Mouse (Mus musculus) midbrain, embryonic 10.5 days (tissue): ENCODE data around the gene Lats1. TPM values are rescaled to one million over a fixed set of nuclear protein-coding genes. Genes with fewer than 3 reads are reported as not detected.
"Not testable (repeated sequence)": the region's sequence is repeated elsewhere in the genome, so short reads cannot be mapped to it uniquely, and the experiment has no call there.

ENCODE experiments used
- DNase-seq: peaks from one replicate; pipeline ENCODE4 v3.0.0-alpha.2; 2017; ENCODE audit warnings: low spot score
- H3K27ac ChIP-seq: fragments of 300-500 bp; sonication (generic); replicated peaks from 2 replicates; pipeline ENCODE4 v1.5.1; 2016; ENCODE audit warnings: mild to moderate bottlenecking
- H3K27me3 ChIP-seq: fragments of 300-500 bp; sonication (generic); 2 replicates; pipeline ENCODE4 v1.6.1; 2016; ENCODE audit warnings: low read depth, mild to moderate bottlenecking; ENCODE audit not compliant: poor library complexity, severe bottlenecking
- H3K36me3 ChIP-seq: fragments of 300-500 bp; sonication (generic); 2 replicates; pipeline ENCODE4 v1.6.1; 2016; ENCODE audit warnings: mild to moderate bottlenecking, moderate library complexity
- H3K4me1 ChIP-seq: fragments of 300-500 bp; sonication (generic); 2 replicates; pipeline ENCODE4 v1.6.1; 2016
- H3K4me3 ChIP-seq: fragments of 300-500 bp; sonication (generic); 2 replicates; pipeline ENCODE4 v1.5.1; 2016; ENCODE audit warnings: mild to moderate bottlenecking, moderate library complexity
- H3K9me3 ChIP-seq: fragments of 300-500 bp; sonication (generic); replicated peaks from 2 replicates; pipeline ENCODE4 v1.6.1; 2016; ENCODE audit warnings: mild to moderate bottlenecking
- WGBS: fragments of 180-500 bp; shearing (Covaris S2); methylation state at CpG from one replicate; pipeline ENCODE4 v1.1.7; 2016; 5-methylcytosine and 5-hydroxymethylcytosine counted together
- polyA plus RNA-seq: library from polyadenylated mRNA; unstranded; fragments of >200 nt; fragmentation: Nextera tagmentation; extraction: Ambion mirVana; gene quantifications from 2 replicates; pipeline ENCODE4 v1.2.1, GENCODE M21; 2016

Gene Lats1
- polyA plus RNA-seq, 1 experiment from 2014 or later = 8.4 TPM

DNA sequence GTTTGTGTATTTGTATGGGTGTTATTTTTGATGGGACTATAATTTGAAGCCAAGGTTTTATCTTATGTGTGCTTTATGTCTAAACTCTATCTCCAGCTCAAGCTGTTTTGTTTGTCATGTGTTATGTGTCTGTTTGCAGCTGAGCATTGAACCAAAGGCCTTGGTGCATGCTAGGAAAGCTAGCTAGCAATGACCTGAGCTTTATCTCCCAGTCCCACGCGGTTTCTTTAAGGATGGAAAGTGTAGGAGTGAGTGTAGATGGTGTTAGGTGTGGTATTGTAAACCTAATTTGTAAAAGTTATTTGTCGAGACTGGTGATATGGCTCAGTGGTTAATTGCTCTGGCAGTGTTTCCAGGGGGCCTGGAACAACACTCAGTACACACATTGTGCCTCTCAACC, 56.9 kb downstream of the Lats1 start:
- H3K9me3 ChIP-seq = no peaks in the 10 kb centered on the region
- peaks cover 21% of the 10 kb centered on the region for H3K36me3 ChIP-seq
- no peaks in the 10 kb centered on the region for H3K4me1 ChIP-seq
- 80% methylated on average over 3 of the region's 3 CpGs for WGBS
- H3K27ac ChIP-seq = no peak overlapping the region
- H3K27me3 ChIP-seq = no peaks in the 10 kb centered on the region
- no peak overlapping the region for H3K4me3 ChIP-seq
- no peak for DNase-seq

DNA sequence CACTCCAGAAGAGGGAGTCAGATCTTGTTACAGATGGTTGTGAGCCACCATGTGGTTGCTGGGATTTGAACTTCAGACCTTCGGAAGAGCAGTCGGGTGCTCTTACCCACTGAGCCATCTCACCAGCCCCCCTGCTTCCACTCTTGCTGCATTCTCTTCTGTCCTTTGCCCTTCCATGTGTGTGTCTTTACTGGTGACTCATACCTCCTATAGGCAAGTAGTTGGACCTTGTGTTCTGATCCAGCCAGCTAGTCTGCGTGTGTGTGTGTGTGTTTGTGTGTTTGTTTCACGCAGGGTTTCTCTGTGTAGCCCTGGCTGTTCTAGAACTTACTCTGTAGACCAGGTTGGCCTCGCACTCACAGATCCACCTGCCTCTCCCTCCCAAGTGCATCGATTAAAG, 64.5 kb downstream of the Lats1 start:
- not testable (repeated sequence) for H3K27ac ChIP-seq, H3K4me3 ChIP-seq, H3K27me3 ChIP-seq, DNase-seq, H3K4me1 ChIP-seq, H3K9me3 ChIP-seq
- WGBS = 97% methylated on average over 6 of the region's 6 CpGs
- peaks cover 83% of the 10 kb centered on the region for H3K36me3 ChIP-seq

DNA sequence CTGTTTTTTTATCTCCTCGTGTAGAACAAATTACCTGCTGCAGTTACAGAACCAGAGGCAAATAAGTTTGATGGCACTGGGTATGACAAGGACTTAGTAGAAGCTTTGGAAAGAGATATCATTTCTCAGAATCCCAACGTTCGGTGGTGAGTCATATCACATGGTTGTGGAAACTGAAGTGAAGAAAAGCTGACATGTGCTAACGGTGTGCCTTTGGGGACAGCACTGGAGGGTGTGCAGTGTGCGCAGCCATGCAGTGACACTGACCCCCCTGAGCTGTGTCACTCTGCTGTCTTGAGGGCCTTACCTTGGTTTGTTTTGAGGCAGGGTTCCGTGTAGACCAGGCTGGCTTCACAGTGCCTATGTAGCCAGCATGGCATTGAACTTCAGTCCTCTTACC, 67.7 kb downstream of the Lats1 start:
- no peaks in the 10 kb centered on the region for H3K9me3 ChIP-seq
- H3K4me3 ChIP-seq = no peak overlapping the region
- 92% methylated on average over 6 of the region's 6 CpGs for WGBS
- no peak overlapping the region for H3K27ac ChIP-seq
- DNase-seq = no peak
- peaks cover 80% of the 10 kb centered on the region for H3K36me3 ChIP-seq
- H3K4me1 ChIP-seq = no peaks in the 10 kb centered on the region
- H3K27me3 ChIP-seq = no peaks in the 10 kb centered on the region

DNA sequence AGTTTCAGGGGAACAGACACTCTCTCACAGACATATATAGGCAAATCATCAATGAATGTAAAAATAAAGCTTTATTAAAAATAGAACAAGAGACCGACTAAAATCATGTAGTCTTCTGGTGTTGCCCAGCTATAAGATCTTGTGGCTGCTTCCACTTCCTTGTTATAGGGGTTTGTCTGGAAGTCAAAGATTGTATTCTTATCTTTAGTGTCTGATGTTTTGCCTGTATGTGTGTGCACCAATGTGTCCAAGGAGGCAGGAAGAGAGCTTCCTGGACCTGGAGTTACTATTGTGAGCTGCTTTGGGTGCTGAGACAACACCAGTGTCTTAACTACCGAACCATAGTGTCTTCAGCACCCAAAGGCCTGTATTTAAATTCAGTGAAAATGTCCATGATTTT, 76.5 kb downstream of the Lats1 start:
- DNase-seq = no peak
- H3K4me1 ChIP-seq = no peaks in the 10 kb centered on the region
- no peak overlapping the region for H3K4me3 ChIP-seq
- 94% methylated on average over 2 of the region's 2 CpGs for WGBS
- no peaks in the 10 kb centered on the region for H3K27me3 ChIP-seq
- peaks cover 95% of the 10 kb centered on the region for H3K36me3 ChIP-seq
- no peak overlapping the region for H3K27ac ChIP-seq
- no peaks in the 10 kb centered on the region for H3K9me3 ChIP-seq

Other genes with a start within 250 kb of the Lats1 start
- 1.1 and 1.4 TPM in 2 replicates for gene Ulbp1, start 207.6 kb upstream of the Lats1 start, polyA plus RNA-seq
- gene Lrp11, start 91.4 kb upstream of the Lats1 start, polyA plus RNA-seq = 6.9 and 8.8 TPM in 2 replicates
- gene Nup43, start 13.7 kb upstream of the Lats1 start, polyA plus RNA-seq = 74.9 and 90.2 TPM in 2 replicates
- gene Pcmt1, start 78 bp upstream of the Lats1 start, polyA plus RNA-seq = 137 and 144 TPM in 2 replicates
- 66.9 and 68.4 TPM in 2 replicates for gene Katna1, start 44.8 kb downstream of the Lats1 start, polyA plus RNA-seq
- 54.0 and 54.6 TPM in 2 replicates for gene Ginm1, start 111.6 kb downstream of the Lats1 start, polyA plus RNA-seq
- 41.5 and 43.8 TPM in 2 replicates for gene Ppil4, start 111.7 kb downstream of the Lats1 start, polyA plus RNA-seq
- 0.02 TPM in 1 of 2 replicates, not detected in the other for gene Zc3h12d, start 151.3 kb downstream of the Lats1 start, polyA plus RNA-seq